Mouse (Mus musculus) midbrain, embryonic 11.5 days (tissue): ENCODE results near the gene Gm13272. TPM values are rescaled to one million over a fixed set of nuclear protein-coding genes. Genes with fewer than 3 reads are reported as not detected.
"Not testable (repeated sequence)": the region's sequence is repeated elsewhere in the genome, so short reads cannot be mapped to it uniquely, and the experiment has no call there.

Experiments
- ATAC-seq: fragments of 200-750 bp; cut with Nextera tagmentation; 2 replicates; pipeline ENCODE4 v1.8.0; 2017; ENCODE audit warnings: moderate TSS enrichment, moderate library complexity; ENCODE audit not compliant: low FRiP score
- DNase-seq: peaks from one replicate; pipeline ENCODE4 v3.0.0; 2015; ENCODE audit warnings: low spot score; ENCODE audit errors: missing footprints
- H3K27ac ChIP-seq: fragments of 300-500 bp; sonication (generic); 2 replicates; pipeline ENCODE4 v1.5.1; 2014; ENCODE audit warnings: low read depth, low read length
- H3K27me3 ChIP-seq: fragments of 300-500 bp; sonication (generic); 2 replicates; pipeline ENCODE4 v1.6.1; 2014; ENCODE audit warnings: mild to moderate bottlenecking, low read length, moderate library complexity, mixed read lengths; ENCODE audit not compliant: control insufficient read depth, insufficient read depth
- H3K36me3 ChIP-seq: fragments of 300-500 bp; sonication (generic); 2 replicates; pipeline ENCODE4 v1.6.1; 2014; ENCODE audit warnings: mild to moderate bottlenecking, low read length, moderate library complexity, mixed read lengths; ENCODE audit not compliant: control insufficient read depth, insufficient read depth
- H3K4me1 ChIP-seq: fragments of 300-500 bp; sonication (generic); 2 replicates; pipeline ENCODE4 v1.6.1; 2014; ENCODE audit warnings: low read length; ENCODE audit not compliant: control insufficient read depth, insufficient read depth
- H3K4me2 ChIP-seq: fragments of 300-500 bp; sonication (generic); 2 replicates; pipeline ENCODE4 v1.6.1; 2014; ENCODE audit warnings: mild to moderate bottlenecking, moderate library complexity
- H3K4me3 ChIP-seq: fragments of 300-500 bp; sonication (generic); 2 replicates; pipeline ENCODE4 v1.5.1; 2014; ENCODE audit warnings: low read depth, low read length
- H3K9ac ChIP-seq: fragments of 300-500 bp; sonication (generic); 2 replicates; pipeline ENCODE4 v1.6.1; 2014; ENCODE audit warnings: low read length
- H3K9me3 ChIP-seq: fragments of 300-500 bp; sonication (generic); 2 replicates; pipeline ENCODE4 v1.6.1; 2016; ENCODE audit warnings: low read length; ENCODE audit not compliant: control insufficient read depth
- WGBS: fragments of 180-500 bp; shearing (Covaris S2); extraction: QIAGEN DNeasy Blood & Tissue Kit; methylation state at CpG from one replicate; pipeline ENCODE4 v1.1.7; 2014; 5-methylcytosine and 5-hydroxymethylcytosine counted together
- polyA plus RNA-seq: library from polyadenylated mRNA; unstranded; fragments of >200 nt; fragmentation: Nextera tagmentation; extraction: Ambion mirVana; gene quantifications from 2 replicates; pipeline ENCODE4 v1.2.1, GENCODE M21; 2014

The Gm13272 gene
- polyA plus RNA-seq, 1 experiment from 2014 or later = not detected

DNA sequence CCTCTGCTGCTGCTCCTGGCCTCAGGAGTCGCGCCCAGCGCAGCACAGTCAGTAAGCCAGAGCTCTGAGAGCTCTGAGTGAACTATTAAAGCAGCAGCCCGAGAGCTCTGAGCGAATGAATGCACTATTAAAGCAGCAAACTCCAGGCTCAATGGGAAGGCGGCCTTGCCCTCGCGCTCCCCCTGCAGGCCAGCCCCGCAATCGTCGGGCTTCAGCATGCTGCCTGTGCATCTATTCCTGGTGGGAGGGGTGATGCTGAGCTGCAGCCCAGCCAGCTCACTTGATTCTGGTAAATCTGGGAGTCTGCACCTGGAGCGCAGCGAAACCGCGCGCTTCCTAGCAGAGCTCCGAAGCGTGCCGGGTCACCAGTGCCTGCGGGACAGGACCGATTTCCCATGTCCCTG, 22.0 kb upstream of the Gm13272 start:
- H3K36me3 ChIP-seq, H3K27me3 ChIP-seq, H3K9me3 ChIP-seq, H3K4me1 ChIP-seq: not testable (repeated sequence)
- WGBS = under 1% methylated on average over 18 of the region's 21 CpGs
- ATAC-seq = peak; percentile 100
- Histone ChIP-seq H3K27ac (peak overlapping the region; percentile 68), H3K9ac (peak overlapping the region; percentile 69; the same call in 1 of the 2 replicates), H3K4me2 (peak overlapping the region; percentile 69), H3K4me3 (peak overlapping the region; percentile 39)
- peak; percentile 94 for DNase-seq

DNA sequence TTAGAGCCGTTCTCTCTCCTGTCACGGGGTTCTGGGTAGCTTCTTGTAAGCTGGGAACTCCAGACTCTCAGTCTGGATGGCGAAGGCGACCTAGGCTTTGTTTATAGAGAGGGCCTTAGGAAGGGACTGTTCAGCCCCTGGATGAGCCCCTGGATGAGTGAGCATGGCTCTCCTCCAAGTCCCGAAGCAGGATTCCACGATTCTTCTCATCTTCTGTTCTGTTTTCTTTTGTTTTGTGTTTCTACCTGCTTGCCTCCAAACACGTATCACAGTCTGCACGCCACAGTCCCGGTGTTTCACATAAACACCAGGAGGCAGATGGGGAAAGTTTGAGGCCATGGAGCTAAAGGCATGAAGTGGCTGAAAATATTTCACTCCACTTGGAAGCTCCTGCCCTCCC, 20.9 kb upstream of the Gm13272 start:
- H3K27ac ChIP-seq, H3K27me3 ChIP-seq, H3K4me1 ChIP-seq, H3K9me3 ChIP-seq, H3K36me3 ChIP-seq, H3K9ac ChIP-seq, H3K4me2 ChIP-seq, ATAC-seq, H3K4me3 ChIP-seq, DNase-seq: not testable (repeated sequence)
- WGBS = 89% methylated on average over 9 of the region's 9 CpGs

DNA sequence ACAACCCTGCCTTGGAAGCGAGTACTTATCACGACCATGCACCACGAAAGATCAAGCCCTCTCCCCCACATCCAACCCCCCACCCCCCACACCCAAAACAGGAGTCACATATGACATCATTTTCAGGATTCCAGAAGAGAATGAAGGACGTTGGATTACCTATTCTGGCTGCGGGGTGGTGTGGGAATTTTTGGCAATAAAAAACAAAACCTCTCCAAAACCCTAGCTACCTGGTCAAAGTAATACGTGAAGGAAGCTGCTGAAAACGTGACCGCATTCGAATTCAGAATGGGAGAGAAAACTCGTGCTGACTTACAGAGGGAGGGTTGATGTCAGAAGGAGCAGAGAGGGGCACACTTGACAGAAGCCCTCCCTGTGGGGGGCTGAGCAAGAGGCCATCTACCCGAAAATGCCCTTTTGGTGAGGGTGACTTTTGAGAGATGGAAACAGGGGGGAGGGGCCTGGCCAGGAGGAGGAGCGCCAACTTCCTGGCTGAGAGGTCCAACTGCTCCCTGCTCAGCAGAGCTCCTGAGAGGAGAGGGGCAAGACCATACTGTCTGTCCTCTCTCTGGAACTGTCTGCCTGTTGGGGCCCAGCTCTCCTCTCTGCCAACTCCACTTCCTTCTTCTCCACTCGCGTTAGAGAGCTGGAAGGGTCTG, 19.9 kb upstream of the Gm13272 start, which contains the start of gene Gm13283:
Gene Gm13283, plus strand, starts transcription at position 510 of the 659 bp plus-strand sequence.
- H3K4me1 ChIP-seq, ATAC-seq, H3K36me3 ChIP-seq, H3K27me3 ChIP-seq, H3K27ac ChIP-seq, H3K9ac ChIP-seq, H3K4me3 ChIP-seq, H3K9me3 ChIP-seq, DNase-seq: not testable (repeated sequence)
- WGBS = 20% methylated on average over 8 of the region's 14 CpGs
- H3K4me2 ChIP-seq = peak within 1 kb of the TSS; percentile 35

DNA sequence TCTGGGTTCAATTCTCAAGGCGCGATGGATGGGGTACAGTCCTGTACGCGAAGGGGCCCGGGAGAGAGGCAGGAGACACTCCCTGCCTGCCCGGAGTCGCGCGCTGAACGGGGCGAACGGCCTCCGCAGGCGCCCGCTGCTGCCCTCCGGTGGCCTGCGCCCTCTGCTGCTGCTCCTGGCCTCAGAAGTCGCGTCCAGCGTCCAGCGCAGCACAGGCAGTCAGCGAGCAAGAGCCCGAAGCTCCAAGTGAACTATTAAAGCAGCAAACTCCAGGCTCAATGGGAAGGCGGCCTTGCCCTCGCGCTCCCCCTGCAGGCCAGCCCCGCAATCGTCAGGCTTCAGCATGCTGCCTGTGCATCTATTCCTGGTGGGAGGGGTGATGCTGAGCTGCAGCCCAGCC, 19.2 kb upstream of the Gm13272 start:
- ATAC-seq, H3K9ac ChIP-seq, H3K4me1 ChIP-seq, H3K9me3 ChIP-seq, H3K27ac ChIP-seq, H3K27me3 ChIP-seq, H3K4me3 ChIP-seq, H3K36me3 ChIP-seq: not testable (repeated sequence)
- 0% methylated on average over 19 of the region's 28 CpGs for WGBS
- peak; percentile 87 for DNase-seq
- H3K4me2 ChIP-seq = peak overlapping the region; percentile 35

DNA sequence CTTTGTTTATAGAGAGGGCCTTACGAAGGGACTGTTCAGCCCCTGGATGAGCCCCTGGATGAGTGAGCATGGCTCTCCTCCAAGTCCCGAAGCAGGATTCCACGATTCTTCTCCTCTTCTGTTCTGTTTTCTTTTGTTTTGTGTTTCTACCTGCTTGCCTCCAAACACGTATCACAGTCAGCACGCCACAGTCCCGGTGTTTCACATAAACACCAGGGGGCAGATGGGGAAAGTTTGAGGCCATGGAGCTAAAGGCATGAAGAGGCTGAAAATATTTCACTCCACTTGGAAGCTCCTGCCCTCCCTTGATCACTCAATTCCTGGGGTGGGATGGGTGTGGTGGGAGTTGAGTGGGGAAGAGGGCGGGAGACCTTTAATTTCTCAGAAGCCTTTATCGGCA, 17.9 kb upstream of the Gm13272 start:
- WGBS = 71% methylated on average over 6 of the region's 8 CpGs
- not testable (repeated sequence) for H3K4me2 ChIP-seq, H3K4me3 ChIP-seq, H3K9ac ChIP-seq, H3K36me3 ChIP-seq, H3K27ac ChIP-seq, H3K4me1 ChIP-seq, DNase-seq, H3K9me3 ChIP-seq, H3K27me3 ChIP-seq, ATAC-seq

DNA sequence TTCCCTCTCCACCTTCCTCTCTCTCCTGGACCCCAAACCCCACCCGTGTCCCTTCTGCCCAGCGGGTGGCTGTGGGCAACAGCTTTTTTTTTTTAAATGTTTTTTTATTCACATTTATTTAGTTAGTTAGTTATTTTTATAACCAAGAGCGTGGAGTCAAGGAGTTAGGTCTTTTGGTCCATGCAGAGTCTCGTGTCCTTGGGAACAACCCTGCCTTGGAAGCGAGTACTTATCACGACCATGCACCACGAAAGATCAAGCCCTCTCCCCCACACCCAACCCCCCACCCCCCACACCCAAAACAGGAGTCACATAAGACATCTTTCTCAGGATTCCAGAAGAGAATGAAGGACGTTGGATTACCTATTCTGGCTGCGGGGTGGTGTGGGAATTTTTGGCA, 17.3 kb upstream of the Gm13272 start:
- WGBS = 62% methylated on average over 8 of the region's 9 CpGs
- H3K4me3 ChIP-seq, H3K4me2 ChIP-seq, H3K4me1 ChIP-seq, H3K36me3 ChIP-seq, ATAC-seq, H3K9ac ChIP-seq, H3K9me3 ChIP-seq, DNase-seq, H3K27me3 ChIP-seq, H3K27ac ChIP-seq: not testable (repeated sequence)

DNA sequence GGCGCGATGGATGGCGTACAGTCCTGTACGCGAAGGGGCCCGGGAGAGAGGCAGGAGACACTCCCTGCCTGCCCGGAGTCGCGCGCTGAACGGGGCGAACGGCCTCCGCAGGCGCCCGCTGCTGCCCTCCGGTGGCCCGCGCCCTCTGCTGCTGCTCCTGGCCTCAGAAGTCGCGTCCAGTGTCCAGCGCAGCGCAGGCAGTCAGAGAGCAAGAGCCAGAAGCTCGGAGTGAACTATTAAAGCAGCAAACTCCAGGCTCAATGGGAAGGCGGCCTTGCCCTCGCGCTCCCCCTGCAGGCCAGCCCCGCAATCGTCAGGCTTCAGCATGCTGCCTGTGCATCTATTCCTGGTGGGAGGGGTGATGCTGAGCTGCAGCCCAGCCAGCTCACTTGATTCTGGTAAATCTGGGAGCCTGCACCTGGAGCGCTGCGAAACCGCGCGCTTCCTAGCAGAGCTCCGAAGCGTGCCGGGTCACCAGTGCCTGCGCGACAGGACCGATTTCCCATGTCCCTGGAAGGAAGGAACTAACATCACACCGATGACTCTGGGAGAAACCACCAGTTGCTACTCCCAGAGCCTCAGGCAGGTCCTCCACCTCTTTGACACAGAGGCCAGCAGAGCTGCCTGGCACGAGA, 16.1 kb upstream of the Gm13272 start:
- H3K9ac ChIP-seq, H3K4me1 ChIP-seq, ATAC-seq, H3K27me3 ChIP-seq, H3K36me3 ChIP-seq, H3K9me3 ChIP-seq, H3K27ac ChIP-seq: not testable (repeated sequence)
- H3K4me2 ChIP-seq = peak overlapping the region; percentile 32
- 4% methylated on average over 20 of the region's 42 CpGs for WGBS
- H3K4me3 ChIP-seq = peak overlapping the region; percentile 10; the same call in 1 of the 2 replicates
- peak; percentile 85 for DNase-seq

DNA sequence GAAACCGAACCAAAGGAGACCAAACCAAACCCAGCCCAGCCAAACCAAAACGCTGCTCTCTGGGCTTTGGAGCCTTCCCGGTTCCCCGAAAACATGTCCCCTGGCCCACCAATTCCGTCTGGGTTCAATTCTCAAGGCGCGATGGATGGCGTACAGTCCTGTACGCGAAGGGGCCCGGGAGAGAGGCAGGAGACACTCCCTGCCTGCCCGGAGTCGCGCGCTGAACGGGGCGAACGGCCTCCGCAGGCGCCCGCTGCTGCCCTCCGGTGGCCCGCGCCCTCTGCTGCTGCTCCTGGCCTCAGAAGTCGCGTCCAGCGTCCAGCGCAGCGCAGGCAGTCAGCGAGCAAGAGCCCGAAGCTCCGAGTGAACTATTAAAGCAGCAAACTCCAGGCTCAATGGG, 6.1 kb upstream of the Gm13272 start, which contains the start of gene Gm13290:
Gene Gm13290, plus strand, starts transcription at position 301 of the 400 bp plus-strand sequence.
- not testable (repeated sequence) for H3K9ac ChIP-seq, DNase-seq, H3K36me3 ChIP-seq, H3K4me3 ChIP-seq, ATAC-seq, H3K9me3 ChIP-seq, H3K4me1 ChIP-seq, H3K27me3 ChIP-seq, H3K4me2 ChIP-seq, H3K27ac ChIP-seq
- no CpG with 5 or more reads among the region's 32 CpGs for WGBS

DNA sequence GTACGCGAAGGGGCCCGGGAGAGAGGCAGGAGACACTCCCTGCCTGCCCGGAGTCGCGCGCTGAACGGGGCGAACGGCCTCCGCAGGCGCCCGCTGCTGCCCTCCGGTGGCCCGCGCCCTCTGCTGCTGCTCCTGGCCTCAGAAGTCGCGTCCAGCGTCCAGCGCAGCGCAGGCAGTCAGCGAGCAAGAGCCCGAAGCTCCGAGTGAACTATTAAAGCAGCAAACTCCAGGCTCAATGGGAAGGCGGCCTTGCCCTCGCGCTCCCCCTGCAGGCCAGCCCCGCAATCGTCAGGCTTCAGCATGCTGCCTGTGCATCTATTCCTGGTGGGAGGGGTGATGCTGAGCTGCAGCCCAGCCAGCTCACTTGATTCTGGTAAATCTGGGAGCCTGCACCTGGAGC, 3.0 kb upstream of the Gm13272 start, which contains the start of gene Gm13289:
Gene Gm13289, plus strand, starts transcription at position 301 of the 400 bp plus-strand sequence.
- no CpG with 5 or more reads among the region's 29 CpGs for WGBS
- not testable (repeated sequence) for H3K9me3 ChIP-seq, DNase-seq, H3K27me3 ChIP-seq, H3K27ac ChIP-seq, ATAC-seq, H3K36me3 ChIP-seq, H3K4me2 ChIP-seq, H3K9ac ChIP-seq, H3K4me1 ChIP-seq, H3K4me3 ChIP-seq
